Mouse (Mus musculus): ENCODE data around the gene Naxd.

DNA sequence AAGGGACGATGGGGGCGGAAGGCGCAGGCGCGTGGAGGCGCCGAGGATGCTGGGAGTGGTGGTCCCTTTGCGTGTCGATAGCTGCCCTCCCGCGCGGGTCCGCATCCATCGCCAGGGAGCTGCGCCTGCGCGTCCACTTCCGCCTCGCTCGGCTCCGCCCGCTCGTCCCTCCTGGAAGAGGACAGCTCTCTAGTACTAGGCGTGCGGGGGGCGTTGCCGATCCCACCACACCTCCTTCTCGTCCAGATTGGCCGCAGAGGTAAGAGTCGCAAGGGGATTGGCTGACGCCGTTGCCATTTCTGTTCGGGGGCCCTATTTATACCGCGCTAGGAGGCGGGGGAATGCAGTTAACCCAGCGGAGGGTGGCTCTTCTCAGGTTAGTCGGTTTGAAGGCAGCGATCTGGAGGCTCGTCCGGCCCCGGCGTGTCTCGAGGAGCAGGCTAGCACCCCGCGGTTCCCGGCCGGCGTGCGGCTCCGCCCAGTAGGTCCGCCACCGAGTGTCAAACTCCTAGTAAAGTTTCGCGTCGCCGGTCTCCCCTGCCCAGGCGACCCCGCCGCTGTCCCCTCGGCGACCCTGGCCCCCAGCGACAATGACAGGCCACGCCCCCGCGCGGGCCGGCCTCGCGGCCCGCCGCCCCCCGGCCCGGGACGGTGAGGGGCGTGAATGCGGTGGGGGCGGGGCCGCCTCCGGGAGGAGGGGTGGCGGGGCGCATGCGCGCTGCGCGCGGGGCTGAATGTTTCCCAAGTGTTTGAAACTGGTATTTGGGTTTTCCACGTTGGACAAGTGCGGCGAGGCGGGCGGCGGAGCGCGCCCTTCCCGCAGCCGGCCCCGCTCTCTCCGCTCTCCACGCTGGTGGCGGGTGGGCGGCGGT is 58.6 kb downstream of the Naxd start:
- TF ChIP-seq CTCF (IDR thresholded peaks at IDR 0.05) = no peak
- peak; percentile 98 for TF ChIP-seq POLR2A (IDR thresholded peaks at IDR 0.05; ENCODE audit: insufficient read depth, low read depth, low read length)
